Mouse (Mus musculus) olfactory bulb, adult 2 months (tissue): ENCODE data around the gene Wdr81.

ENCODE experiments used
- CTCF ChIP-seq: fragments of 200-500 bp; IDR thresholded peaks from 2 replicates; pipeline ENCODE4 v1.5.1; 2012; ENCODE audit warnings: low read depth, mild to moderate bottlenecking, low read length, moderate library complexity; ENCODE audit not compliant: insufficient read depth
- POLR2A ChIP-seq: fragments of 200-500 bp; IDR thresholded peaks from 2 replicates; pipeline ENCODE4 v1.6.1; 2012; ENCODE audit warnings: mild to moderate bottlenecking, low read depth, low read length, moderate library complexity; ENCODE audit not compliant: insufficient read depth

DNA sequence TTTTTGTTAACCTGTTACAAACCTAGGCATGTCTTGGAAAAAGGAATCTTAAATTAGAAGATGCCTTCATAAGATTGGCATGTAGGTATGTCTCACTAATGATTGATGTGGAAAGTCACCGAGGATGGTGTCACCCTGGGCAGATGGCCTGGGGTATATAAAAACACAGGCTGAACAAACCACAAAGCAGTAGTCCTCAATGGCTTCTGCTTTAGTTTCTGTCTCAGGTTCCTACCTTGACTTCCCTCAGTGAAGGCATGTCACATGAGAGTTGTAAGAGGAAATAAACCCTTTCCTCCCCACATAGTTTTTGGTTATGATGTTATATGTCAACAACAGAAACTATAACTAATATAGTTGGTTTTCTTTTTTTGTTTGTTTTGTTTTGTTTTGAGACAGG, 58.9 kb downstream of the Wdr81 start:
- TF ChIP-seq CTCF (no peak), POLR2A (no peak)
